Mouse (Mus musculus) intestine, embryonic 15.5 days (tissue): ENCODE data around the gene Rpa2. TPM values are rescaled to one million over a fixed set of nuclear protein-coding genes. Genes with fewer than 3 reads are reported as not detected.
"Not testable (repeated sequence)": the region's sequence is repeated elsewhere in the genome, so short reads cannot be mapped to it uniquely, and the experiment has no call there.

Experiments used
- ATAC-seq: fragments of 200-750 bp; cut with Nextera tagmentation; 2 replicates; pipeline ENCODE4 v1.8.0; 2017; ENCODE audit warnings: moderate TSS enrichment, moderate library complexity
- H3K27ac ChIP-seq: fragments of 300-500 bp; sonication (generic); 2 replicates; pipeline ENCODE4 v1.5.1; 2015; ENCODE audit warnings: mild to moderate bottlenecking, inconsistent platforms
- H3K27me3 ChIP-seq: fragments of 300-500 bp; sonication (generic); replicated peaks from 2 replicates; pipeline ENCODE4 v1.6.1; 2015; ENCODE audit warnings: inconsistent platforms
- H3K36me3 ChIP-seq: fragments of 300-500 bp; sonication (generic); 2 replicates; pipeline ENCODE4 v1.6.1; 2015; ENCODE audit warnings: inconsistent platforms
- H3K4me1 ChIP-seq: fragments of 300-500 bp; sonication (generic); replicated peaks from 2 replicates; pipeline ENCODE4 v1.6.1; 2015; ENCODE audit warnings: inconsistent platforms
- H3K4me2 ChIP-seq: fragments of 300-500 bp; sonication (generic); replicated peaks from 2 replicates; pipeline ENCODE4 v1.6.1; 2015; ENCODE audit warnings: mild to moderate bottlenecking, inconsistent platforms
- H3K4me3 ChIP-seq: fragments of 300-500 bp; sonication (generic); replicated peaks from 2 replicates; pipeline ENCODE4 v1.5.1; 2015; ENCODE audit warnings: inconsistent platforms
- H3K9ac ChIP-seq: fragments of 300-500 bp; sonication (generic); 2 replicates; pipeline ENCODE4 v1.6.1; 2015; ENCODE audit warnings: inconsistent platforms
- H3K9me3 ChIP-seq: fragments of 300-500 bp; sonication (generic); 2 replicates; pipeline ENCODE4 v1.6.1; 2016; ENCODE audit warnings: inconsistent platforms
- WGBS: fragments of 180-500 bp; shearing (Covaris S2); methylation state at CpG from one replicate; pipeline ENCODE4 v1.1.7; 2015; 5-methylcytosine and 5-hydroxymethylcytosine counted together
- polyA plus RNA-seq: library from polyadenylated mRNA; unstranded; fragments of >200 nt; fragmentation: Nextera tagmentation; extraction: Ambion mirVana; gene quantifications from 2 replicates; pipeline ENCODE4 v1.2.1, GENCODE M21; 2015

Gene Rpa2
- polyA plus RNA-seq, 1 experiment from 2014 or later = 88.1 TPM

DNA sequence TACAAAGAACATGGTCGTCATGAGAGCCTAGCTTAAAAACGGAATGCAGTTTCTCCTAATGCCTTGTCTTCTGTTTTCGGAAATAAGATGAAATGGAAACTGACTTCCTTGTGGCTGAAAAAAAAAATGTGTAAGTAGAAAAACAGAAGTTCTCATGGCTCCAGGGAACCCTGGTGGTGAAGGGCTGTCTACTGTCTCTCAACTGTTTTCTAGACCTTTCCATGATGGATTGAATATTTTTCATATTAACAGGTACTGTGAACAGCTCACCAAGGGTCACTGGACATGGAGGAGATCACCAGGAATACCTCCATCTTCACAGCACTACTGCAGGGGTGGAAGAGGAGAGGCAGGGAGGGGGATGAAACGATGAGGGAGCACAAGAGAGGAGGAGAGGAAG is 29.9 kb downstream of the Rpa2 start:
- no peak overlapping the region for H3K4me3 ChIP-seq
- no peaks in the 10 kb centered on the region for H3K9me3 ChIP-seq
- H3K36me3 ChIP-seq = no peaks in the 10 kb centered on the region
- no peak overlapping the region for H3K27ac ChIP-seq
- H3K4me2 ChIP-seq = no peak overlapping the region
- no peak for ATAC-seq
- WGBS = 66% methylated on average over 4 of the region's 4 CpGs
- no peak overlapping the region for H3K9ac ChIP-seq
- peaks cover 6% of the 10 kb centered on the region for H3K27me3 ChIP-seq
- peaks cover 6% of the 10 kb centered on the region; the same call in 1 of the 2 replicates for H3K4me1 ChIP-seq

DNA sequence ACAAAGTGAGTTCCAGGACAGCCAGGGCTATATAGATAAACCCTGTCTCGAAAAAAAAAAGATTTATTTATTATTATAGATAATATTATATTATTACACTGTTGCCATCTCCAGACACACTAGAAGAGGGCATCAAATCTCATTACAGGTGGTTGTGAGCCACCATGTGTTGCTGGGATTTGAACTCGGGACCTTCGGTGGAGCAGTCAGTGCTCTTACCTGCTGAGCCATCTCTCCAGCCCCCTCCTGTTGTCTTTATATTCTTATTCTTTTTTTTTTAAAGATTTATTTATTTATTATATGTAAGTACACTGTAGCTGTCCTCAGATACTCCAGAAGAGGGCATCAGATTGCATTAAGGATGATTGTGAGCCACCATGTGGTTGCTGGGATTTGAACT is 30.5 kb downstream of the Rpa2 start:
- 90% methylated on average over 3 of the region's 3 CpGs for WGBS
- H3K4me3 ChIP-seq, H3K27ac ChIP-seq, H3K9ac ChIP-seq, H3K36me3 ChIP-seq, H3K9me3 ChIP-seq, H3K4me2 ChIP-seq, H3K27me3 ChIP-seq, ATAC-seq, H3K4me1 ChIP-seq: not testable (repeated sequence)

DNA sequence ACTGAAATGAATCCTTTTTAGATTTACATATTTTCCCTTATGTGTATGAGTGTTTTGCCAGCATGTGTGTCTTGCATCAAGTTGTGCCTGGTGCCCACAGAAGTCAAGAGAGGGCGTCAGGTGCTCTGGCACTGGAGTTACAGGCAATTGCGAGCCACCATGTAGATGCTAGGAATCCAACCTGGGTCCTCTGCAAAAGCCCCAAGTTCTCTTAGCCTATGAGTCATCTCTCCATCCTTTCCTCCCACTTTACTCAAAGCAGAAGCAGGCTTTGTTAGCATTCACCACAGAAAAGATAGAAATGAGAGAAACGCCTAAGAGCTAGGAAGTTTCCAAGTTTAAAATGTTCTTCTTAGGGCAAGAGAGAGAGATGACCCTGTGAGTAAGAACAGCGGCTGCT is 31.7 kb downstream of the Rpa2 start:
- no peaks in the 10 kb centered on the region for H3K9me3 ChIP-seq
- H3K4me3 ChIP-seq = no peak overlapping the region
- H3K9ac ChIP-seq = no peak overlapping the region
- no peaks in the 10 kb centered on the region for H3K36me3 ChIP-seq
- no peak overlapping the region for H3K27ac ChIP-seq
- no peak overlapping the region for H3K4me2 ChIP-seq
- WGBS = 84% methylated on average over 4 of the region's 4 CpGs
- H3K27me3 ChIP-seq = peaks cover 4% of the 10 kb centered on the region
- peaks cover 6% of the 10 kb centered on the region; the same call in 1 of the 2 replicates for H3K4me1 ChIP-seq
- no peak for ATAC-seq

DNA sequence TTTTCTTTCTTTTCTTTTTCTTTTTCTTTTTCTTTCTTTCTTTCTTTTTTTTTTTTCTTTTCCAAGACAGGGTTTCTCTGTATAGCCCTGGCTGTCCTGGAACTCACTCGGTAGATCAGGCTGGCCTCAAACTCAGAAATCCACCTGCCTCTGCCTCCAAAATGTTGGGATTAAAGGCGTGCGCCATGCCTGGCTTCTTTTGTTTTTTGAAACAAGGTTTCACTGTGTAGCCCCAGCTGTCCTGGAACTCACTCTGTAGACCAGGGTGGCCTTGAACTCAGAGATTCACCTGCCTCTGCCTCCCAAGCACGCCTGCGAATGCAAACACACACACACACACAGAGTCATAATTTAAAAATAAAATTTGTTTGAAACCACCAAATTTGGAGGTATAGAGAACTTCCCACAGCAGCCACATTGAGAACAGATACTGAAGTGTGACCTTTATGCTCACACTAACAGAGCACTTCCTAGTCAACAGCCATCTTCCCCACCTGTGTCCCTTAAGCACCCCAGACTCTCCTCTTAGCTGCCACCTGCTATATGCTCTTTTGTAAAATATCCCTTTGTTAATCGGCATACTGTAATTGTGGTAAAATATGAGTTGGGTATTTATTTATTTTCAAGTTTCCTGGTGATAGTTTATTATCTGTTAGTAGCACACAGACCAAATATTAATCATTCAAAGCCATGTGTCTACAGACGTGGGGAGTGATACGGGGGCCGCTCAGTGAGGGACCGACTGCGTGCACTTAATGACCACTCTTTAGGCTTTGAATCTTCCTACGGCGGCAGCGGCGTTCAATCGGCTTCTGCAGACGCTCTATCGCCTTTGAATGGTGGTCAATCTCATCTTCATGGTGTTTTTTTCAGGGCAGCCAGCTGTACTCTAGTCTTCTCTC is 33.3 kb downstream of the Rpa2 start:
- Histone ChIP-seq H3K4me2 (no peak overlapping the region), H3K36me3 (no peaks in the 10 kb centered on the region), H3K27ac (no peak overlapping the region), H3K4me1 (no peaks in the 10 kb centered on the region), H3K9ac (no peak overlapping the region), H3K9me3 (no peaks in the 10 kb centered on the region), H3K4me3 (no peak overlapping the region), H3K27me3 (no peaks in the 10 kb centered on the region)
- no peak for ATAC-seq
- 85% methylated on average over 18 of the region's 18 CpGs for WGBS

GRCm38 (mm10) chr4:132802171-132802637 is 34.1 kb downstream of the Rpa2 start:
- H3K36me3 ChIP-seq = no peaks in the 10 kb centered on the region
- no peak overlapping the region for H3K4me2 ChIP-seq
- H3K27ac ChIP-seq = no peak overlapping the region
- H3K9ac ChIP-seq = no peak overlapping the region
- no peaks in the 10 kb centered on the region for H3K4me1 ChIP-seq
- no peak for ATAC-seq
- no peak overlapping the region for H3K4me3 ChIP-seq
- 62% methylated on average over 16 of the region's 16 CpGs for WGBS
- H3K9me3 ChIP-seq = no peaks in the 10 kb centered on the region
- H3K27me3 ChIP-seq = no peaks in the 10 kb centered on the region

DNA sequence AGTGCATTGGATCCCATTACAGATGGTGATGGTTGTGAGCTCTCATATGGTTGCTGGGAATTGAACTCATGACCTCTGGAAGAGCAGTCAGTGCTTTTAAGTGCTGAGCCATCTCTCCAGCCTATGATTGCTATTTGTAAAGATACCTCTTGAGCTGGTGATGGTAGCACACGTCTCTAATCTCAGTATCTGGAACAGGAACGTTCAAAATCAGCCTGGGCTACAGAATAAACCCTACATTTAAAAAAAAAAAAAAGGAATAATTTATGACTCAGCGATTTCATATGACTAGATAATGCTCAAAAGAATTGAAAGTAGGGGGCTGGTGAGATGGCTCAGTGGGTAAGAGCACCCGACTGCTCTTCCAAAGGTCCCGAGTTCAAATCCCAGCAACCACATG is 35.1 kb downstream of the Rpa2 start:
- WGBS = 87% methylated on average over 5 of the region's 5 CpGs
- H3K27me3 ChIP-seq = no peaks in the 10 kb centered on the region

GRCm38 (mm10) chr4:132803876-132804275 is 35.7 kb downstream of the Rpa2 start:
- H3K27ac ChIP-seq = no peak overlapping the region
- no peaks in the 10 kb centered on the region for H3K9me3 ChIP-seq
- no peak for ATAC-seq
- H3K36me3 ChIP-seq = no peaks in the 10 kb centered on the region
- 96% methylated on average over 7 of the region's 7 CpGs for WGBS
- no peaks in the 10 kb centered on the region for H3K27me3 ChIP-seq
- H3K4me2 ChIP-seq = no peak overlapping the region
- no peak overlapping the region for H3K4me3 ChIP-seq
- H3K9ac ChIP-seq = no peak overlapping the region
- 0 out of 2 replicates have a peak, but pooled peaks cover 2% of the 10 kb centered on the region for H3K4me1 ChIP-seq

More for the DNA sequence above, 35.1 kb downstream of the Rpa2 start:
- H3K27ac ChIP-seq = no peak overlapping the region
- H3K9ac ChIP-seq = no peak overlapping the region
- no peak overlapping the region for H3K4me2 ChIP-seq
- 0 out of 2 replicates have a peak, but pooled peaks cover 1% of the 10 kb centered on the region for H3K4me1 ChIP-seq
- no peak for ATAC-seq
- no peak overlapping the region for H3K4me3 ChIP-seq
- no peaks in the 10 kb centered on the region for H3K9me3 ChIP-seq
- H3K36me3 ChIP-seq = no peaks in the 10 kb centered on the region

GRCm38 (mm10) chr4:132804331-132804730 is 36.2 kb downstream of the Rpa2 start:
- Histone ChIP-seq H3K9ac (no peak overlapping the region), H3K4me2 (no peak overlapping the region), H3K27ac (no peak overlapping the region), H3K36me3 (no peaks in the 10 kb centered on the region), H3K4me1 (0 out of 2 replicates have a peak, but pooled peaks cover 2% of the 10 kb centered on the region), H3K4me3 (no peak overlapping the region), H3K27me3 (no peaks in the 10 kb centered on the region), H3K9me3 (no peaks in the 10 kb centered on the region)
- 90% methylated on average over 6 of the region's 6 CpGs for WGBS
- ATAC-seq = no peak

DNA sequence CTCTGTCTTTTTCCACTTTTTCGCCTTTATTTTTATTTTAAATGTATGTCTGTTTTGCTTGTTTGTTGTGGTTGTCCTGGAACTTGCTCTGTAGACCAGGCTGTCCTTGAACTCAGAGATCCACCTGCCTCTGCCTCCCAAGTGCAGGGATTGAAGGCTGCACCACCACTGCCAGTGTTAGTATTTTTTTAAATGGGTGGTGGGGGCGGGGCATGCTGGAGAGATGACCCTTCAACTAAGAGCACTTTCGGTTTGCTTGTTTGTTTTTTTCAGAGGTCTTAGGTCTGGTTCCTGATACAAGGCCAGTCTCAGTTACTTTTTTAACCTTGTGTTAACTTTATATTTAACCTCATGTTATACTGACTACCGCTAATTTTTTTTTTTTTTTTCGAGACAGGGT is 37.0 kb downstream of the Rpa2 start:
- H3K27me3 ChIP-seq = no peaks in the 10 kb centered on the region
- H3K4me2 ChIP-seq = no peak overlapping the region
- 85% methylated on average over 5 of the region's 5 CpGs for WGBS
- no peaks in the 10 kb centered on the region for H3K36me3 ChIP-seq
- no peak for ATAC-seq
- H3K4me1 ChIP-seq = 0 out of 2 replicates have a peak, but pooled peaks cover 2% of the 10 kb centered on the region
- no peak overlapping the region for H3K9ac ChIP-seq
- no peak overlapping the region for H3K4me3 ChIP-seq
- no peak overlapping the region for H3K27ac ChIP-seq
- H3K9me3 ChIP-seq = no peaks in the 10 kb centered on the region

DNA sequence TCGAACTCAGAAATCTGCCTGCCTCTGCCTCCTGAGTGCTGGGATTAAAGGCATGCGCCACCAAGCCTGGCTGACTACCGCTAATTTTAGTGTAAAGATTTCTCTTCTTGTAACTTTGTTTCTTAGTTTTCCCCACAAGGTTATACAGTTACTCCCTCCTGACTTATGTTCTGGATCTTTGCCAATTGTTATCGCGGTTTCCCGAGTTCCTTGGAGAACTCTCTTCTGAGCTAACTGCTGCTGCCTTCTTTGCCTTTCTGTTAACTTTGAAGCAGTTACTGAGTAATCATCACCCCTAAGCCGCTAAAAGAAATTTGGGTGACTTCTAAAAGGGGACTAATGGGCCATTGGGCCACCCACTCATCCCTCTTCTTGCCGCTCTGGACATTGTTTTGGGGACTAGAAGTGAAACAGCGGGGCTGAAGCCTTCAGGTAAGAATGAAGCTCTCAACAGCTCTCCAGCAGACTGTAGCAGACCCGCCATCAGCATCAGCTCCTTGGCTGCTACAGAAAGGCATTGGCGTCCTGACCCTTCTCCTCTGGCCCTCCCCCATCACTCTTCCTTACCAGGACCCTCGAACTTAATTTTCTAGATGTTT is 37.6 kb downstream of the Rpa2 start:
- no peaks in the 10 kb centered on the region for H3K27me3 ChIP-seq
- H3K36me3 ChIP-seq = no peaks in the 10 kb centered on the region
- no peaks in the 10 kb centered on the region for H3K9me3 ChIP-seq
- ATAC-seq = no peak
- no peak overlapping the region for H3K4me2 ChIP-seq
- H3K27ac ChIP-seq = 0 out of 2 replicates have a peak overlapping the region, but pooled peaks have one; percentile 32
- no peak overlapping the region for H3K4me3 ChIP-seq
- no peak overlapping the region for H3K9ac ChIP-seq
- WGBS = 73% methylated on average over 12 of the region's 12 CpGs
- H3K4me1 ChIP-seq = 0 out of 2 replicates have a peak, but pooled peaks cover 2% of the 10 kb centered on the region

GRCm38 (mm10) chr4:132806620-132807191 is 38.6 kb downstream of the Rpa2 start:
- H3K4me2 ChIP-seq = no peak overlapping the region
- 81% methylated on average over 7 of the region's 7 CpGs for WGBS
- no peak overlapping the region for H3K9ac ChIP-seq
- H3K36me3 ChIP-seq = no peaks in the 10 kb centered on the region
- 0 out of 2 replicates have a peak, but pooled peaks cover 2% of the 10 kb centered on the region for H3K4me1 ChIP-seq
- no peaks in the 10 kb centered on the region for H3K27me3 ChIP-seq
- H3K4me3 ChIP-seq = no peak overlapping the region
- H3K27ac ChIP-seq = no peak overlapping the region
- no peak for ATAC-seq
- H3K9me3 ChIP-seq = no peaks in the 10 kb centered on the region
